Mouse (Mus musculus) activated CD4-positive, CD25-positive, alpha-beta regulatory T cell (primary cell): Measurements from ENCODE around the gene Adap1. TPM values are rescaled to one million over a fixed set of nuclear protein-coding genes. Genes with fewer than 3 reads are reported as not detected.

ENCODE experiments used
- polyA plus RNA-seq, 2 experiments: library from polyadenylated mRNA; unstranded; fragments of 100-300 nt; shearing (Covaris generic); gene quantifications; one replicate each; pipeline ENCODE4 v1.2.1; 2017

The Adap1 gene
- polyA plus RNA-seq: 10 to 100 TPM; 13.9 to 77.4 TPM

GRCm38 (mm10) chr5:139325395-139325966 is at the start of gene Adap1:
Gene Adap1, minus strand, starts transcription at chr5:139325622.

DNA sequence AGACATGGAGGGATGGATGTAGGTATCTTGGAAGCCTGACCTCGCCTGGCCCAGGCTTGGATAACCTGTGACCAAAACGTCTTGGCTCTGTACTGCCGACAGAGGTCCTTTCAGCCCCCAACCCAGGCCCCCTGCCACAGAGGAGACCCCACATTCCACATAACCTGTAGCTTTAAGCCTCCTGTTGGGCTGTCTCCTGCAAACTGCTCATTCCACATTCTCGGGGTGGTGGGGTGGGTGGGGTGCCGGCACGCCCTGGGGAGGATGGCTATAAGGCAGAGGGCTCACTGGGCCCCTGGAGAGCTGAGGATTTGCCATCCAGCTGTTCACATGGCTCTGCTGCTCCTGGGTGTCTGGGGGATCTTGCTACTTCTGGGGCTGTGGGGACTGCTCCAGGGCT is 26.9 kb upstream of the Adap1 start, which contains the start of gene Cyp2w1:
Gene Cyp2w1 (plus strand): TSS at position 301 of the 400 bp plus-strand sequence.

DNA sequence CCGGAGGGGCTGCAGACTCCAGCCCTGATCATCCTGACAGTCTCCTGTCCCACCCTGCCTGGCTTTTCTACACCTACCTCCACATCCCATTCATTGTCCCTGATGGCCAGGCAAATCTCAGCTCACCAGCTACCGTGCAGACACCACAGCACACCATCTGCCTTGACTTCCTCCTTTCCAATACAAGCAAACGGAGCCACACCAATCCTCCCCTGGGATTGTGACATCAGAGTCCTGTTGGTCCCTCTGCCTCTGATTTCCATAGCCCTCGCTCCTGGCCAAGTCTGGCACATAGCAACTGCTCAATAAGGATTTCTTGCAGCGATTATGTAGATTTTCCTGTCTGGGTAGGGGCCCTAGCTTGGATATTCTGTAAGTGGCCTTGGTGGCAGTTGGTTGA is 25.7 kb upstream of the Adap1 start, which contains the start of gene Cox19:
Gene Cox19 (minus strand): TSS at position 285 of the 400 bp plus-strand sequence.

GRCm38 (mm10) chr5:139252081-139252909 is 73.1 kb downstream of the Adap1 start, which contains the start of gene Get4:
Gene Get4, plus strand, starts transcription at chr5:139252324.

Other genes with a start within 250 kb of the Adap1 start
- gene Prkar1b, start 175.6 kb downstream of the Adap1 start, polyA plus RNA-seq: 1 to 10 TPM; 2.1 to 4.0 TPM
- 10 to 100 TPM; 19.6 to 31.7 TPM for gene Dnaaf5, start 175.4 kb downstream of the Adap1 start, polyA plus RNA-seq
- gene Sun1, start 125.0 kb downstream of the Adap1 start, polyA plus RNA-seq: 10 to 100 TPM; 30.3 to 35.8 TPM
- 100 to 1,000 TPM; 118 to 148 TPM for gene Get4, start 73.3 kb downstream of the Adap1 start, polyA plus RNA-seq
- gene Cox19, start 25.8 kb upstream of the Adap1 start, polyA plus RNA-seq: 10 to 100 TPM; 51.7 to 52.5 TPM
- gene Cyp2w1, start 27.0 kb upstream of the Adap1 start, polyA plus RNA-seq: not detected
- 10 to 100 TPM; 23.7 to 26.2 TPM for gene Gpr146, start 52.1 kb upstream of the Adap1 start, polyA plus RNA-seq
- gene C130050O18Rik, start 79.7 kb upstream of the Adap1 start, polyA plus RNA-seq: under 1 TPM; 0.06 to 0.13 TPM
- not detected for gene Gper1, start 97.5 kb upstream of the Adap1 start, polyA plus RNA-seq
- gene 3110082I17Rik, start 134.9 kb upstream of the Adap1 start, polyA plus RNA-seq: 10 to 100 TPM in 1 of 2 experiments, 1 to 10 TPM in 1; 5.3 to 10.3 TPM
- 10 to 100 TPM; 11.8 to 12.0 TPM for gene Zfand2a, start 158.9 kb upstream of the Adap1 start, polyA plus RNA-seq
- not detected for gene Uncx, start 217.9 kb upstream of the Adap1 start, polyA plus RNA-seq